Mouse (Mus musculus): ENCODE measurements at regions not wholly inside any gene's neighbourhood (a gene's known extent, or its start where the extent isn't known, plus 50 kb on each side); places are given as distances from the start of the nearest gene placed in this dataset.

DNA sequence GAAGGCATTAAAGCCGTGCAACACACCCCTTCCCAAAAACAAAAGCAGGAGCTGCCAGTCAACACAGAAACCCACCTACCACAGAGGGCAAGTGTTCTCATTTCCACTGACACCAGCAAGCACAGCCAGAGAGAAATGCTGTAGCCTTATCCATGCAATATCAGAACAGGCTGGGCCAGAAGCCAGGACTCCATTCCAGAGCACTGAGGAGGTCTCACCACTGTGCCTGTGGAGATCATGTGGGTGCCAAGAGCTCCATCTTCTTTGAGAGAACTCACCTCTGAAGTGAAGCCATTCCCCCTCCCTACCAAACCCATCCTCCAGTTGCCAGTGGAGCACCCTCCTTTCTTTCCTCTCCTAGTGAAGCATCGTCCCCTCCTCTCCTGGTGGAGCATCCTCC lies 270.7 kb upstream of the Hs6st1 start:
- no peak for DNase-seq

DNA sequence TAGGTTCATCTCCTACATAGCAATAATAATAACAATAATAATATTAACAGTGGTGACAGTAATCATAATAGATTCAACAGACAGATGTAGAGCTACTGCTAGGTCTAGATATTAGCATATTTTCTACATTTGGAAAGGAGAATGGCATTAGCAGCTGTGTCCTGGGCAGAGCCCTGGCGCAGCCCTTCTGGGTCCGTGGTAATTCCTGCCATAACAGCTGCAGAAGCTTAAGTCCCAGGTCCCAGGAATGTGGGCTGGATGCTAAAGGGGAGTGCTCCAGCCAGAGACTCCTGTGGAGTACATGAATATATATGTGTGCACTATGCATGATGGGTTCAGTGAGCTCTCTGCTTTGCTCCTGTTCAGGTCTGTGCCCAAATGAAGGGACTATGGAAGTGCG lies 262.7 kb upstream of the Hs6st1 start:
- DNase-seq, result no peak

DNA sequence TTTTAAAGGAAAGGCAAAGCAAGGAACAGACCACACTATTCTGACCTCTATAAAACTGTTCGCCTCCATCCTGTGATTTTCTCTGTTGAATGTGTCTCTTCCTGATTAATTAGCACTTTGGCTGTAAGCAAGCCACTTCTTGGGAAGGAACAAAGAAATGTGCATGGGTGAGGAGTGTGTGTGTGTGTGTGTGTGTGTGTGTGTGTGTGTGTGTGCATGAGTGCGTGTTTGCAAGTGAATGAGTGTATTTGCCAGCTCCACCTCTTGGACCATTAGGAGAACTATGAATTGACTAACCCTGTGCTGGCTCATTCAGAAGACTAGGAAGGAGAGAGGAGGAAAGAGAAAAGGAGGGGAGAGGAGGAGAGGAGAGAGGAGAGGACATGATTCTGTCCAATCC lies 261.9 kb upstream of the Hs6st1 start:
- DNase-seq, result no peak

DNA sequence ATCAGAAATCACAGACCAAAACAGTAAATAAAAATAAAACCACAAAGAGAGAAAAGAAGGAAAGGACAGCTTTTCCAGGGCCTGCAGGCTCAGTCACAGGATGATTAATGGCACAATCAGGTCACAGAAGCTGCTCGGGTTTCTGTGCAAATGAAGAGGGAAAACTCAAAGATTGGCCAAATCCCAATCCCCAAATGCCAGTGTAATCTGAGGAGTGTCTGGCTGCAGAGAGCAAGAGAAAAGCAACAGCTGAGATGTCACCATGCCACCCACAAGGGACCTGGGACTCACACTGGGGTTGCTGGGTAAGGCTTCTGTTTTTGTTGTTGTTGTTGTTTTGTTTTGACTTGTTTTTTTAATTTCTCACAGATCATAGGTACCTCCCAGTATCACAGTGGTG lies 261.5 kb upstream of the Hs6st1 start:
- peak; percentile 38 for DNase-seq

DNA sequence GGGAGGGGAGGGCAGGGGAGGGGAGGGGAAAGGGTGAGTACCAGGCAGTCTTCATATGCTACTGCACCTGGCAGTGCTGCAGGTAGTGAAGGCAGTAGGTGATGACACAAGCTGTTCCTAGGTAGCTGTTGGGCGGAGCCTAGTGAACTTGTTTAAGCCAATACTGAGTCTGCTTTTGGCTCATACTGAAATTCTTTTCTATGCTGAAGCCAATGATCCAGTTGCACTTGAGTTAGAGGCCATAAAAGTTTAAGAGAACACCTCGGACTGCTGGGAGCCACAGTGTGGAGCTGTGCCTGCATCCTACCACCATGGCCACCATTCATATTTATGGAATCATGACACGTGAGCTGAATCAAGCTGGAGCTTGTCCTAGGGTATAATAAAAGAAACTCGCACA lies 259.3 kb upstream of the Hs6st1 start:
- no peak for DNase-seq

DNA sequence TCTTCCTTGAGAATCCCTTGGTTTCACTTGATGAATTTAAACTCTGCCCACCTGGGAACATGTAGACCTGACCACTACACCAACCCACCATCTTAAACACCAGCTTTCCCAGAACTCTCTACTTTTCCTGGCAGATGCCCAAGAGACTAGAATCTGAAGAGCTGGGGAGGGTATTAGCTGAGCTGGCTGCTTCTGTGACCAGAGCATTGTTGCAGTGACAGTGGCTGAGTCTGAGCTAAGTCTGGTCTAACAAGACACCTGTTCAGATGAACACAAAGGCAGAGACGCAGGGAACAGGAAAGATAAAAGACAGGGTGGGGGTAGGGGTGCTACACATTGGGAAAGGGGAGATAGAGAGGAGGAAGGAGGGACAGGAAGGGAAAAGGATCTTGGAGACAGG lies 258.9 kb upstream of the Hs6st1 start:
- no peak for DNase-seq

DNA sequence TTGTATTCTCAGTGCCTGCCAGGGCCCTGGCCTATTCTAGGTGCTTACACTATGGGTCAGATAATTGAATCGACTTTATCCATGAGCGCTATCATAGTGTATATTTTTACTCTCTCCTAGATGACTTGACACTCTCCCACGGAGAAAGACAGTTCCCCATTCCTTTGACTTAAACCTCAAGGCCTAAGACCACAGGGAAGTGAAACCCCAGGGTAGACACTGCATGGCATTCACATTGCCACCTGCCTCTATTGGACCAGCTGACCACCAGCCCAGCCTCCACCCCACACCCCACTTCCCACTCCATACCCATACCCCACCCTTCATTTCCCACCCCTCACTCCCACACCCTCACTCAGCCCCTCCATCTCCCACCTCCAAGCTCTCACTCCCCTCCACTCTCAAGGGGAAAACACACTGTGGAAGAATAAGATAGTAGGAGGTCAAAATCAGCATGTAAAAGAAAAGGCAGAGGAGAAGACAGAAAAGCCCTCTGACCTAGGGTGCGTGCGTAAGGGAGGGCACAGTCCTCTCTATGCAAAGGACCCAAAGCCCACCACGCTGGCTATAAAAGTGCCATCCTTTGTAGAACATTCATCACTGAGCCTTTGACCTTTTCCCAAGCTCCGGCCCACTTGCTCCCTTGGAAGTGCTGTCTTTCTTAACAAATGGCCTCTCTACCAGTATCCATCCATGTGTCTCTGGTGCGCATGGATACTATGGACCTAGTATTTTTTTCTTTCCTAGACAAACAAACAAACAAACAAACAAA lies 257.4 kb upstream of the Hs6st1 start:
- no peak for DNase-seq

DNA sequence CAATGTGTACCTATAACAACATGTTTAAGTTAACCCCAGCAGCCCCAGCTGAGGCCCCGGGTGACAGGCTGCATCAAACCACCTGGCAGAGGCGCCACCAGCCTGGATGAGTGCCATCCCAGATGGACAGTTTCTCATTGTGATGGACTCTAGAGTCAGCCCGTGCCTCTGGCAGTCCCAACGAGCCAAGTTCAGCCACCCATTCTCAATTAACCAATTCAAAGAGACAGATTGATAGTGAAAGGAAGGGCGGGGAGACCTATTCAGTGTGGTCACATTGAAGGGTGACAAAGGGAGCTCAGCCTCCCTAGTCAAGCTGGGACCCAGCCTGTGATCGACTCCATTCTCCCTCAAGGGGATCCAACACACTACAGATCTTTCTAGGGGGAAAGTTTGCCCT lies 256.8 kb upstream of the Hs6st1 start:
- DNase-seq, result no peak

DNA sequence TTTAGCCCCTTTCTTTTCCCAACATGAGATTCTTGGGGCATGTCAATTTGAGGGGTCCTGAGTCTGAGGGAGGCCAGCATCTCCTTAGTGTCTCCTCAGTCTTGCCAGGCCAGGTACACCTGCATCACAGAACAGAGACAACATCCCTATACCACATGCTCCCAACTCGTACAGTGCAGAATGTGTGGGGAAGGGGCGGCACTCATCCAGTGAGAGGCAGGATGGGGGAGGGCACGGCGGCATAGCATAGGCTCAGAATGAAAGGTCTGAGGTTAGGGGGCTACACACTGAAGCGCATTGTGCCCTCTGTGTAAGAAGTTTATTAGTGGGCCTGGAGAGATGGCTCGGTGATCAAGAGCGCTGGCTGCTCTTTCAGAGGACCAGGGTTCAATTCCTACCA lies 256.4 kb upstream of the Hs6st1 start:
- no peak for DNase-seq

DNA sequence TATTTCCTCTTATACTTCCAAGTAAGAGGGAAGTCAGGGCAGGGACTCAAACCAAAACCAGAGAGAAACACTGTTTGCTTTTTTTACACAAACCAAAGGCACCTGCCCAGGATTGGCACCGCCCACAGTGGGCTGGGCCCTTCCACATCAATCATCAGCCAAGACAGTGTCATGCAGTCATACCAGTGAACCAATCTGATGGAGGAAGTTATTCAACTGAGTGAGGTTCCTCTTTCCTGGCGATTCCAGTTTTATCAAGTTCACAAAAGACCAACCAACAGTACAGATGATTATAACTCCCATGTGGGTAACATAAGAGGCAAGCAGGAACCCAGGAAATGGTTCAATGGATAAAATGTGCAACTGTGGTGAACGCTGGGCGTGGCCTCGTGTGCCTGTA lies 254.6 kb upstream of the Hs6st1 start:
- DNase-seq, result no peak

DNA sequence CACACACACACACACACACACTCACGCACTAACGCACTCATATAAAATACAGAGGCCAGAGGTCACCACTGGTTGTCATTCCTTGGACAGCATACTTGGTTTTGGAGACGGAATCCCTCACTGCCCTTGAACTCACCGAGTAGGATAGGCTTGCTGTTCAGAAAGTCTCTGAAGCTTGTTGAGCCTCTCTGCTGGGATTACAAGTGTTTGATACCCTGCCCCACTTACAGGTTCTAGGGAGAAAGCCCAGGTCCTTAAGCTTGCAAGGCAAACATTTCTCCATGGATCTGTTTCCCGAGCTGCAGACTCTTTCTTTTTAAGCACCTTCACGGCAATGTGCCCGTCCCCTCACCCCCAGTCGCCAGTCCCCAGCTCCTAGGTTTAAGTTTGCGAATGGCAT lies 254.0 kb upstream of the Hs6st1 start:
- no peak for DNase-seq

DNA sequence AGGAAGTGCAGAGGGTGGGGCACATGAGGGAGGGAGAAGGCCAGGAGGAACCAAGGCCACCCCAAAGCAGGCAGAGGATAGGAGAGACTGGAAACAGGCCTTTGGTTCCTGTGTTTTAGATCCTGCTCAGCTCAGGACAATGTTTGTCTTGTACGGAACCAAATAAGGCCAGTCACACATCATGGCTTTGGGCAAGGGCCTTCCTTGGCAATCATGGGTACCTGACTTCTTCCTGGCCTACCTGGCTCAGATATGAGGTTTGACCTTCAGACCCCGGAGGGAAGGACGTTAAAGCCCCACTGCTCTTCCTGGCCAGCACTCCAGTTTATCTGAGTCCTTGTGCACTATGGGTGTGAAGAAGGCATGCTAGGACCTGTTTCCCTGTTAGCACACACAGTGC lies 253.4 kb upstream of the Hs6st1 start:
- no peak for DNase-seq

DNA sequence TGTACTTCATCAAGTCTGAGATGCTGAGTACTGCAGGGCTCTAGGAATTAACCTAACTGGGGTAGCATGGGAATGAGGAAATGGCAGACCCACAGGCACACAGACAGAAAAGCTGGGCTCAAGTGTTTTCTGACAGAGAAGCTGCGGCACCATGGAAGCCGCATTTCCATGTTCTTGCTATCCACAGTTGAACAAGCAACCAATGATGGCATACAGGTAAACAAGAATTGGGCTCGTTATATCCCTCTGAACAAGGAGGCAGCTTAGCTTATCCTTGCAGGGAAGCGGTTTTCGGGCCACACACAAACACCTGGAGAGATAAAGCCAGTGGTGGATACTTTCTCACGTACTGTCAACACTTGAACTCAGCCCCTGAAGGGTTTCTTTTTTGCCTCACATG lies 246.4 kb upstream of the Hs6st1 start:
- DNase-seq, result no peak

DNA sequence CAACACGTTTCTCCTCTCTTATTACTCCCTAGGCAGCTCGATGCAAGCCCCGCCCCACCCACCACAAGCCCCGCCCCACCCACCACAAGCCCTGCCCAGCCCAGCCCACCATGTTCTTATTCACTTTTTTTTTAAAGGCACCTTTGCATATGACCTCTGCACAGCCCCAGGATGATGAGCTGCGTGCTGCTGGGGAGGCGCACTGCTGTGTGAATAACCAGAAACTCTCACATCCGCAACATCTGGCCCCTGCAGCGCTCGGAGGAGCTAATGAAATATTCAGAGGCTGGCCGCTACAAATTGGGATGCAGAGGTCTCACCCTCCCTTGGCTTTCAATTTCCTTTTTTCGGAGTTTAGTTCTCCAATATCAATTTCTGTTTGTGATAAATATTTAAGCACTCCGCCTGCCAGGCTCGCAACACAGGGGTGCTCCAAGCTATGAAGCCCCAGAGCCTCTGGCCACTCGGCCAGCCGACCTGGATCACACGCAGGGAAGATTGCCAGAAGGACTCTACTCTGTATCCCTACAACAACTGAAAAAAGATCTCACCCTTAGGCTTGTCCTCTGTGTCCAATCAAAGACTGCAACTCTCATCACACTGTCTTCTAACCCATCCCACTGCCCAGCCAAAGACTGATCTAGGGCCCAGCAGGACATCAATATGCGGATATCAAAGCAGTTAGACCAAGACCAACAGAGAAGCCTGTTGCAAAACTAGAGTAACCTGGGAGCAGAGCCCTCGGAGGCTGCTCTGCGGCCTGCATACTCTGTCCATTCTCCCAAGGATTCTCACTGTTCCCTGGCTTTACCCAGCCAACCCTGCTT lies 245.6 kb upstream of the Hs6st1 start:
- no peak for DNase-seq

DNA sequence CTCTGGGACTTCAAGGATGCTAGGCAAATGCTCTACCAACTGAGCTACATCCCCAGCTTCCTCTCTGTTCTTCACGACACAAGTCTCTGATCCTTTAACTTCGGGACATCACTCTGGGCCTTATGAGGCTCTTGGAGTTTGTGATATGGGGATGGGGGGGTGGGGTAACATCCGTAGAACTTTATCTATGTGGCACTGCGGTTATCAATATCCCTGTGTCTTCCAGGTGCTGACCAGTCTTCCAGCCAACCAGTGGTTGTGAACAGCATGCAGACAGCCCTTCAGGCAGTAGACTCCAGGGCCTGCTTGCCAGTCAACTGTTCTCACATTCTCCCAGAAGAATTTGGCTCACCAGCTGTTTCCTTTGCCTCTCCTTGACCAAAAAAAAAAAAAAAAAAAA lies 244.7 kb upstream of the Hs6st1 start:
- DNase-seq, result no peak

DNA sequence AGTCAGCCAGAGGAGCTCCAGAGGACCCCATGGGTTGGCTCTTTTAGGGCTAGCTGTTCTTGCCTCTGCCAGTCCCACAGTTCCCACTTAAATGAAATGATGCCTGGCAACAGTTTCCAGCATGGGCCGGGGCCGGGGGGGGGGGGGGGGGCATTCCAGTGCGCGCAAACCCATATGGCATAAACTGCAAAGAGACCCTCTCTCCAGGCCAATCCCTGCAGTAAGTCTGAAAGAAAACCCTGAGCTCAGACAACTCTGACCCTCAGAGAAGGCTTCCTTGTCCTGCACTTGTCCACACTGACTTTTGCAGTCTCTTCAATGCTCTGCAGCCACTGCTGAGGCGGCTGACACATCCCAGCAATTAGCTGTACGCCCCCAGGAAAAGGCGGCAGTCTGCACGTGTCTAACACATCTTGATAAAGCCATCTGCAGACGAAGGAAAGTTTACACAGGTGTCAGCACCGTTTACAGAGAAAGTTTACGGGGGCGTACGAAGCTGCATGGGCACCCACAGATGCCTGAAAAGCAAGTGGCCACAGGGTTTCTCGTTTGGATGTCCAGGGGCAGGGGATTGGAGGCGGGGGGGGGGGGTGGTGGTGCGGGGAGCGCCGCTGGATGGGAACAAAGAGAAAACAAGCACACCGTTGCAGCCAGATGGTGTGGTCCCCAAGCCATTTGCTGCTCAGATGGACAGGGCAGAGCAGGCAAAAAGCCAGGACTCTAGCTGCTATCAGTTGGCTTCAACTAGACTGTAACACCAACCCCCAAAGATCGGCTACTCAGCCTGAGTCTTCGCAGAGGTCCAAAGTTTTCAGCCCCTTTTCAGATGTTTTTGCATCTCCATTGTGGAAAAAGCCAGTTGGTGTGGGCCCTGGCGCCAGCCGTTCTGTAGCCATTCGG lies 244.0 kb upstream of the Hs6st1 start:
- no peak for DNase-seq

DNA sequence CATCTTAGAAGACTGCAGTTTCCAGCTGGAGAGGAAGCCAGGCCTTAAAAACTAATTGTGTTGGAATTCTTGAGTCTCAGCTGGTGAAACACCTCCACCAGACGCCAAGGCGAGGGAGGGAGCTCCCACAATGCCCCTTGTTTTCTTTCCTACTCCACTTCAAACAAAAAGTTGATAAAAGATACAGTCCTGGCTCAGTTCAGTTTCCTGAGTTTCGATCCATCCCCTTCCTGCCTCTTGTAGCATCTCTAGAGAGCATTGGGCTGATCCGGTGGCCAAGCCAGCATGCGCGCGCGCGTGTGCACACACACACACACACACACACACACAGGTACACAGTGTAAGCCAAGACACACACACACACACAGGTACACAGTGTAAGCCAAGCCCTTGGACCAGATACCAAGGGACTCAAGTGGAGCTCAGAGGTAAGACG lies 242.7 kb upstream of the Hs6st1 start:
- peak; percentile 22 for DNase-seq

DNA sequence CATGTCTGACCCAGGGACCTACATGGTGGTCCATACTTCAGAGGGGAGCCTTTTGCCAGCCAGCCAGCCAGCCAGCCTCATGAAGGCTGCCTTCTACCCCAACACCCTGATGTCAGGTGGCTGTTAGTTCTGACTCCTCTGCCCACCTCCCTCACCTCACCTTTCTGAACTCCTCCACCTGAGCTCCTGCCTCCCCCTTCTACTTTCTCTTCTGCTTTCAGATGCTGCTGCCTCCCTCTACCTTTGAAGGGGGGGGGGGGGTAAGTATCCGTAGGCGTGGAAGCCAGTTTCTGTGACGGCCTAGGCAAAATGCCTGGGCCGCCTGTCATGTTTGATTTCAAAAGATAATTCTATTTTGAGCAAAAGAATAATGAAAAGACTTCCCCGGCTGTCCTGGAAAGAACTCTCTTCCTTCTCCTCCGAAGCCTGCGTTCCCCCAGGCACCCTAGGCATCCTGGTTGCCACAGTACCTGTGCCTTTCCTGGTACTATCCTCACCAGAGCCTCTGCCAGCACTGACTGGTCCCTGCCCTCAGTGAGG lies 241.6 kb upstream of the Hs6st1 start:
- no peak for DNase-seq

DNA sequence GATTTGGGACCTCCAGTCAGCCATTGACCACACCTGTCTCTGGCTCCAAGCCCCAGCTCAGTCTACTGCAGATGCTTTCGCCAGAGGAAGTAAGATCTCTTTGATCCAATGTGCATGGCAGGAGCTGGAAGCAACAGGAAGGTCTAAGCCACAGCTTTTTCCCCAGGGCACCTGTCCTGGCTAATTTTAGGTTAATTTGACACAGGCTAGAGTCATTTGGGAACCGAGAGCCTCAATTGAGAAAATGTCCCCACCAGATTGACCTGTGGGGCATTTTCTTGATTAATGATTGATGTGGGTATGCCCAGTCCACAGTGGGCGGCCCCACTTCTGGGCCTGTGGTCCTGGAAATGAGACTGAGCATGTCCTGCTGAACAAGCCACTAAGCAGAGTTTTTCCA lies 240.7 kb upstream of the Hs6st1 start:
- DNase-seq, result no peak

DNA sequence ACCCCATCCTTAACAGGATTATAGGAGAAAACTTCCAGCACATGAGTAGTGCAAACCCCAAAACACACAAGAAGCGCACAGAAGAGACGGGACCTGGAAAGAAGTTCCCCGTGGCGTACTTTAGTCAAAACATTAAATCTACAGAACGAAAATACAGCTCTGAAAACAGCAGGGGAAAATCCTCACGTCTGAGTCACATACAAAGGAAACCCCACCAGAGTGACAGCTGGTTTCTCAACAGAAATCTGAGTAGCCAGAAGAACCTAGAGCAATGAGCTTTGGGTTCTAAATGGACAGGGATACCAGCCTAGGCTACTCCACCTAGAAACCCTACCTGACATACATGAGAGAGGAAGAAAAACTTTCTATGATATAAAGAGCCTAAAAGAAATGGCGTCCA lies 234.0 kb upstream of the Hs6st1 start:
- DNase-seq, result no peak

DNA sequence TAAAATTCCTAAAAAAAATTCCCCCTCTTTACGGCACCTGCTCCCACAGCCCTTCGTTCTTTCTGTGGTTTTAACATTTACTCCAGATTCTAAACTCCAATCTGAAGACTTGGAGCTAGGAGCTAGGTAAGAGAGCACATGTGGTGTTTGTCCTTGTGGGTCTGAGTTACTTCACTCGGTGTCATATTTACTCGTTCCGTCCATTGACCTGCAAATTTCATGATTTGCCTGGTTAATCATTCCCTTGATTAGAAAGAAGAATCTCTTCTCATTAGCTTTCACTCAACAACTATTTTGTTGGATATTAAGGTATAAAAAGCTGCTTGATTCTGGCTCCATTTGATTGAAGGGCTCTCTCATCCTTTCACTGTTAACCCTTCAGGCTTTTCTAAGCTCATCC lies 231.6 kb upstream of the Hs6st1 start:
- DNase-seq, result no peak

DNA sequence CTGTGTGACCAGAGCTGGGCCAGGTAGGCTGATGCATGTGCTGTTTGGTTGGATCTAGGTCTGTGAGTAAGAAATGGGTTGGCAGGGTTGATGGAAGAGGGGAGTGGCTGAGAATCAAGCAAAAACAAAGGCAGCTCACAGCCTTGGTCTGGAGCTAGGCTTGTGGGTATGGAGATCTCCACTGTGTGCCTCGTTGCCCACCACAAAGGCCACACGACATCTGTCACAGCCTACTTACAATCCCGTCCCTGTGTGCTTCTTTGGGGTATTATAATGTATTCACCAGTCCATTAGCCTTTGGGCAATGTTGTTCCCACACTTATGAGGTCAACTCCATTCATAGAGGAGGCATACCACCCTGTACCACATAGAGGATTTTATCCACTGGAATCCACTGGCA lies 229.6 kb upstream of the Hs6st1 start:
- no peak for DNase-seq

DNA sequence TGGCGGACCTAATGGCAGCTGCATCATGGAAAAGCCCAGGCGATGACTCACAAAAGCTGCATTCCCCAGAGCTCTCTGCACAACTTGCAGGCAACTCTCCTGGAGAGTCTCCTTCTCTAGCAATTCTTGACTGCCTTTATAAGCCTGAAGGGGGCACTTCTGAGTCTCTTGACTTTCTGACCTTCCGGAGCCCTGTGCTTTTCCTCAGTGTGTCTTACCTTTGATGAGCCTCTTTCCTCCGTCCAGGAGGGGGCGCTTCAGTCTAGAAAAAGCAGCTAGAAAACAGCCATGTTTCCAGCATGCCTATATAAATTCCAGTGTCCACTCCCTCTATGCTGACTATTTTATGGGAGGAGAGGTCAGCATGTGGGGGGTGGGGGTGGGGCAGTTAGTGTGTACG lies 228.8 kb upstream of the Hs6st1 start:
- DNase-seq, result peak; percentile 61
